Mouse (Mus musculus) midbrain, embryonic 14.5 days (tissue): ENCODE data around the gene Nup188. TPM values are rescaled to one million over a fixed set of nuclear protein-coding genes. Genes with fewer than 3 reads are reported as not detected.

Experiments
- ATAC-seq: fragments of 200-750 bp; cut with Nextera tagmentation; 2 replicates; pipeline ENCODE4 v1.8.0; 2017; ENCODE audit warnings: moderate number of reproducible peaks, moderate library complexity; ENCODE audit not compliant: low FRiP score, low TSS enrichment
- DNase-seq: peaks from one replicate; pipeline ENCODE4 v3.0.0-alpha.2; 2015
- H3K27ac ChIP-seq: fragments of 300-500 bp; sonication (generic); replicated peaks from 2 replicates; pipeline ENCODE4 v1.5.1; 2014; ENCODE audit warnings: mild to moderate bottlenecking, low read depth, low read length, moderate library complexity
- H3K27me3 ChIP-seq: fragments of 300-500 bp; sonication (generic); 2 replicates; pipeline ENCODE4 v1.6.1; 2014; ENCODE audit warnings: low read length, control low read depth, mixed read lengths; ENCODE audit not compliant: control insufficient read depth, insufficient read depth
- H3K36me3 ChIP-seq: fragments of 300-500 bp; sonication (generic); 2 replicates; pipeline ENCODE4 v1.6.1; 2014; ENCODE audit warnings: low read length, control low read depth; ENCODE audit not compliant: control insufficient read depth, insufficient read depth
- H3K4me1 ChIP-seq: fragments of 300-500 bp; sonication (generic); 2 replicates; pipeline ENCODE4 v1.6.1; 2014; ENCODE audit warnings: mild to moderate bottlenecking, antibody characterized with exemption, low read length, control low read depth; ENCODE audit not compliant: control insufficient read depth, insufficient read depth
- H3K4me2 ChIP-seq: fragments of 300-500 bp; sonication (generic); 2 replicates; pipeline ENCODE4 v1.6.1; 2014; ENCODE audit warnings: mild to moderate bottlenecking, low read length, moderate library complexity
- H3K4me3 ChIP-seq: fragments of 300-500 bp; sonication (generic); replicated peaks from 2 replicates; pipeline ENCODE4 v1.5.1; 2014; ENCODE audit warnings: low read depth, low read length
- H3K9ac ChIP-seq: fragments of 300-500 bp; sonication (generic); replicated peaks from 2 replicates; pipeline ENCODE4 v1.6.1; 2014; ENCODE audit warnings: mild to moderate bottlenecking, low read length, moderate library complexity
- H3K9me3 ChIP-seq: fragments of 300-500 bp; sonication (generic); 2 replicates; pipeline ENCODE4 v1.6.1; 2016; ENCODE audit warnings: low read length, control low read depth, mixed read lengths; ENCODE audit not compliant: control insufficient read depth
- WGBS: fragments of 180-500 bp; shearing (Covaris S2); extraction: QIAGEN DNeasy Blood & Tissue Kit; methylation state at CpG from one replicate; pipeline ENCODE4 v1.1.7; 2014; 5-methylcytosine and 5-hydroxymethylcytosine counted together
- microRNA-seq: library from miRNA; unstranded; fragments of <30 nt; microRNA quantifications from one replicate; pipeline ENCODE4, GENCODE M21; 2016
- polyA plus RNA-seq: library from polyadenylated mRNA; unstranded; fragments of >200 nt; fragmentation: Nextera tagmentation; extraction: Ambion mirVana; gene quantifications from 2 replicates; pipeline ENCODE4 v1.2.1, GENCODE M21; 2014

The Nup188 gene
- polyA plus RNA-seq, 1 experiment from 2014 or later = 26.0 TPM

GRCm38 (mm10) chr2:30392577-30393369, 106.6 kb downstream of the Nup188 start:
- Histone ChIP-seq H3K9me3 (no peaks in the 10 kb centered on the region), H3K9ac (peak overlapping the region; percentile 72), H3K36me3 (peaks cover 27% of the 10 kb centered on the region), H3K4me2 (peak overlapping the region; percentile 98), H3K27me3 (no peaks in the 10 kb centered on the region), H3K27ac (peak overlapping the region; percentile 93), H3K4me3 (peak overlapping the region; percentile 82), H3K4me1 (peaks cover 12% of the 10 kb centered on the region)
- ATAC-seq (peak; percentile 78), DNase-seq (peak; percentile 95)
- under 1% methylated on average over 52 of the region's 54 CpGs for WGBS

DNA sequence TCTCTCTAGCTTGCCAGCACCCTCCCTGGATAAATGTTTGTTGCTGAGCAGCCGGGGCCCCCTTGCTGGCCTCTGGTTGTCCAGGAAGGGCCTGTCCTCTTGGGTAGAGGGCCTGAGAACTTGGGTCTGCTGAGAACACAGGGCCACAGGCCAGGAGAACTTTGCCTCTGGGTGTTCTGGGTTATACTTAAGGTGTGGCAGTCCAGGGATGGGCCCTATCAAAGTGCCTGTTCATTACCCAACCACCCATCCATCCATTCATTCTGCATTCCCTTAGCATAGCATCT, 107.1 kb downstream of the Nup188 start:
- WGBS = 80% methylated on average over 1 of the region's 1 CpGs

More for the DNA sequence above, 107.1 kb downstream of the Nup188 start:
- H3K4me2 ChIP-seq = peak overlapping the region; percentile 98
- peak overlapping the region; percentile 72 for H3K9ac ChIP-seq
- DNase-seq (no peak), ATAC-seq (no peak)
- peak overlapping the region; percentile 82 for H3K4me3 ChIP-seq
- no peaks in the 10 kb centered on the region for H3K9me3 ChIP-seq
- peaks cover 12% of the 10 kb centered on the region for H3K4me1 ChIP-seq
- H3K27ac ChIP-seq = peak overlapping the region; percentile 93
- no peaks in the 10 kb centered on the region for H3K27me3 ChIP-seq
- H3K36me3 ChIP-seq = peaks cover 33% of the 10 kb centered on the region

Small RNA genes lying within 50 kb of the gene (microRNA-seq; reads per million reads assigned to microRNA genes)
- not detected for gene Gm47292

Other genes starting within 250 kb of the Nup188 start
- 62.9 and 80.2 TPM in 2 replicates for gene Wdr34, start 237.5 kb upstream of the Nup188 start, polyA plus RNA-seq
- 376 and 427 TPM in 2 replicates for gene Set, start 229.0 kb upstream of the Nup188 start, polyA plus RNA-seq
- gene Pkn3, start 208.7 kb upstream of the Nup188 start, polyA plus RNA-seq = 1.1 and 1.9 TPM in 2 replicates
- 17.6 and 18.7 TPM in 2 replicates for gene Zdhhc12, start 192.7 kb upstream of the Nup188 start, polyA plus RNA-seq
- gene Zer1, start 161.8 kb upstream of the Nup188 start, polyA plus RNA-seq = 15.1 and 15.6 TPM in 2 replicates
- 17.7 and 20.4 TPM in 2 replicates for gene Tbc1d13, start 152.7 kb upstream of the Nup188 start, polyA plus RNA-seq
- 23.2 and 28.1 TPM in 2 replicates for gene Endog, start 114.9 kb upstream of the Nup188 start, polyA plus RNA-seq
- 52.8 and 54.8 TPM in 2 replicates for gene Spout1, start 107.9 kb upstream of the Nup188 start, polyA plus RNA-seq
- gene Kyat1, start 80.5 kb upstream of the Nup188 start, polyA plus RNA-seq = 15.3 and 17.1 TPM in 2 replicates
- gene Lrrc8a, start 48.7 kb upstream of the Nup188 start, polyA plus RNA-seq = 66.0 and 70.9 TPM in 2 replicates
- 0.25 TPM in 1 of 2 replicates, not detected in the other for gene Gm28035, start 45.8 kb upstream of the Nup188 start, polyA plus RNA-seq
- 4.9 and 6.0 TPM in 2 replicates for gene Phyhd1, start 20.2 kb upstream of the Nup188 start, polyA plus RNA-seq
- not detected in 2 replicates for gene Gm28038, start 5.4 kb upstream of the Nup188 start, polyA plus RNA-seq
- 32.2 and 32.7 TPM in 2 replicates for gene Dolk, start 63 bp upstream of the Nup188 start, polyA plus RNA-seq
- 129 and 183 TPM in 2 replicates for gene Sh3glb2, start 72.9 kb downstream of the Nup188 start, polyA plus RNA-seq
- 26.1 and 29.7 TPM in 2 replicates for gene Miga2, start 77.8 kb downstream of the Nup188 start, polyA plus RNA-seq
- 56.3 and 57.2 TPM in 2 replicates for gene Dolpp1, start 105.9 kb downstream of the Nup188 start, polyA plus RNA-seq
- 22.2 and 24.0 TPM in 2 replicates for gene Crat, start 129.4 kb downstream of the Nup188 start, polyA plus RNA-seq
- 86.7 and 115 TPM in 2 replicates for gene Ptpa, start 129.6 kb downstream of the Nup188 start, polyA plus RNA-seq
- gene Ier5l, start 187.8 kb downstream of the Nup188 start, polyA plus RNA-seq = 3.7 and 4.3 TPM in 2 replicates